Mouse (Mus musculus) CD4-positive, CD25-positive, alpha-beta regulatory T cell, adult 2 months (primary cell): ENCODE results near the gene Syne3.

ENCODE experiments used
- DNase-seq: peaks from one replicate; pipeline ENCODE4 v3.0.0-alpha.2; 2012; ENCODE audit warnings: low read depth, low spot score

The Syne3 gene

DNA sequence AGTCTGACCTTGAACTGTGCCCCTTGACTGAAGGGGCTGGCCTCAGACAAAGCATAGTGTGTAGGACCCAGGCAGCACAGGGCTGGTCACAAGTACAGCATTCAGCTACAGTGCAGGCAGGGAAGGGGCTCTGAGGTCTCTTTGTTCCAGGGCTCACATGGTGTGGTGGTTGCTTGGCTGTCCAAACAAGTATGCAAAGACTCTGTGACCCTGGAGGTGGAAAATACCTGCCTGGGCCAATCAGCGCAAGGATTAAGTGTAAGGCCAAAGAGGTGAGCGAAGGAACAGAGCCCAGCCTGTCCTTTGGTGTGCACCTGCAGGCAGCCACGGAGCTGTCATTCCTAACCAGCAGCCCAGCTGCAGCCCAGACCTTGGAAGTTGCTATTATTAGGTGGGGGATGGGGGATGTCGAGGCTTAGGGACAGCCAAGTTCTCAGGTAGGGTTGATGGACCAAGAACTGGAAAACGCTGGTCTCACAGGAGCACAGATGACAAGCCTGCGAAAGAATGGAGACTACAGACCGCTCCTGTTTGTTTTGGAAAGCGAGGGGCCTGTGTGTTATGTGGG is 112.5 kb downstream of the Syne3 start:
- DNase-seq = no peak

DNA sequence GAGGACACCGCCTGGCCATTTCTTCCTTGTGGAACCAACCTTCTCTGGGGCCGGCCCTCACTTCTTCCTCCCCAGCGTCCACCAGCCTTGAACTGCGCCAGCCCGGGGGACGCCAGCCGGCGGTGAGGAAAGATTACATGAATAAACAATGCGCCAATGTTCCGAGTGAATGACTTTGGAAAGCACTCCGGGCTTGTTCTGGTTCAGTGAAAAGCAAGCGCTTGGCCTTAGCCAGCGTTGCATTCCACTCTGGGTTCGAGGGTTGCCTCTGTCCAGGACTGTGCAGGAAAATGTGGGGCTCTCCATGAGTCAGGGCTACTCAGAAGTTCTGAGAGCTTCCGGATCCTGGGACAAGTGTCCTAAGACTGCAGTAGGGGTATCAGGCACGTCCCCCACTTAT is 113.0 kb downstream of the Syne3 start:
- DNase-seq = no peak

GRCm38 (mm10) chr12:104892245-104892644 is 117.4 kb downstream of the Syne3 start:
- no peak for DNase-seq

DNA sequence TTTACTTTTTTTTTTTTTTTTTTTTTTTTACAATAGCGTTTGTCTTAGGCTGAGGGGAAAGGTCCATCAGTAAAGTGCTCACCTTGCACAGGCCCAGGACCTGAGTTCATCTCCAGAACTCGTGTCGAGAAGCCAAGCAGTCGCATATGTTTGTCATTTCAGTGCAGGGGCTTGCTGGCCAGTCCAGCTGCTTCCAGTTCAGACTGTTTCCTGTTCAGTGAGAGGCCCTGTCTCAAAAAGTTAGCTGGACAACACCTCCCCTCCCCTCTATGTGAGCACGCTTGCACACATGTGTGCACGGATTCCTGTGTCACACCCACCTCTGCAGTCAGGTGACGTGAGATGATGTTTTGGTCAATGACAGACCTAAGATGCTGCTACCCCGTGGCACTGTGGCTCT is 119.5 kb downstream of the Syne3 start:
- no peak for DNase-seq

- DNase-seq = no peak
Measured at GRCm38 (mm10) chr12:104886104-104886503, 123.5 kb downstream of the Syne3 start.

DNA sequence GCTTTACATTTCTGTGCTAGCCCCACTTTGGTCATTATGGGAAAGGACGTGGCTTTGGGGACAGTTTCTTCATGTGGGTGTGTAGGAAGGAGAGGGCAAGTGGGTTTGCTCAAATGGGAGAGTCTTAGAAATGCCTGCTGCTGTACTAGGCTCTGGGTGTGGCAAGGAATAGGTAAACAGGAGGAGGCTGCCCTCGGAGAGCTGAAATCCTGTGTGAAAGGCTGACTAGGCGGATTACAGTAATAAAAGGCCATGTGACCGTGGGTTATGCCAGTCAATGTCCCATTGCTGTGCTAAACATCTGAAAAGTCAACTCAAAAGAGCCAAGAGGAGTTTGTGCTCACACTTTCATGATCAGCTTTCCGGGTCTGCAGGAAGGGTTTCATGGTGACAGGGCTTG is 127.1 kb downstream of the Syne3 start:
- no peak for DNase-seq

DNA sequence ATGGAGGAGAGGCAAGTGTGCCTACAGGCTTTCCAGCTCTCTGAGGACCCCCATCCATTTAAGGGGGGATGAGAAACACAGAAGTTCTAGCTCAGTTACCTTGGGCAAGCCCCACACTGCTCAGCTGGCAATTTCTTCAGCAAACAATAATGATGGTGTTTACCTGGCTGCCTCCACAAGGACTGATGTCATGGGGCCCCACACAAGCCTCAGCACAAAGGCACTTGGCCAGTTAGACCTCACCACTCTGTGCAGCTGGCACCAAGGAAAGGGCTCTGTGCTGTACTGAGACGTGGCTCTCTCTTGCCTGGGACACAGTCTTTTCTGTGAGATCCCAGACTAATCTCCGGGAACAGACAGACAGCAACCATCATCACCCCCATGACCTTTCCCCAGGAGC is 127.5 kb downstream of the Syne3 start:
- DNase-seq = no peak

DNA sequence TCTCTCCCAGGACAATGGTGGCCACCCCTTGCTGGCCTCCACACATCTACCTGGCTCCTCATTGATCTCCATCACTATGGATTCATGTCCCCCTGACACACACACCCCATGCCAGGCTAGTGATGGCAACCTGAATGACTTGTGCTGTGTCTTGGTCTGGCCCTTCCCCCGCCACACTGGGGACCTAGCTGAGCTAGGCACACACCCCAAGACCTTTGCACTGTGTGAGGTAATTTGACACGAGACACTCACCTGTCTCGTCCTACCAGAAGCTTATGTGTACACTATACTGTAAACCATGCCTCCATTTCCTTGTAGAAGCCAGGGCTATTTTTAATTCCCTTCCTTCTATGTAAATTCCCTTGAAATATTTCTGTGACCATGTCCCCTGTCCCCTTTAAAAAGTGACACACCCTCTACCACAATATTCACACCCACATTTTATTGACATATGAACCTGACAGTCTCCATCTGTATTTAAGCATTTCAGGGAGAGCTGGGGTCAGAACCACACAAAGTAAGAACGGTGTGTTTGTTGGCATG is 128.0 kb downstream of the Syne3 start:
- no peak for DNase-seq

DNA sequence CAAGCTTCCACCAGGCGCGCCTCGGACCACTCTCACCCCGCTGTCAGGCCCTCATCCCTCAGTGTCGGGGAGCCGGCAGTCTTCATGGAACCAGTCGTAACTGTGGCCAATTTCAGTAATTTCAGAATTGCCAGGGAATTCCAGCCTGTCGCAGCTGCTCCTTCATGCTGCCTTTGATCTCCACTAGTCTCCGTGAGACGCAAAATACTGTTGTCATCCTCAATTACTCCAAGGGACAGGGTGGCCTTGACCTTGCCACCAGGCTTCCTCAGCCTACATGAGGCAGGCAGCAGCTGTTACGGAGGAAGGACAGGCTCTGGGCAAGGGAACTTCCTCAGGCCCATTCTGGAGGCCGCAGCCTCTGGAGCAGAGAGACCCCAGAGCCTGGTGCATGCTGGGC is 129.2 kb downstream of the Syne3 start:
- DNase-seq = no peak
